Mouse (Mus musculus): Measurements from ENCODE around the gene 4931429L15Rik.

Gene 4931429L15Rik

GRCm38 (mm10) chr9:46259111-46259510 lies 60.7 kb downstream of the 4931429L15Rik start:
- DNase-seq (ENCODE audit: low read depth, low spot score): no peak

- no peak for DNase-seq (ENCODE audit: low read depth, low spot score)
These were observed 62.2 kb downstream of the 4931429L15Rik start for GRCm38 (mm10) chr9:46257546-46257945.

GRCm38 (mm10) chr9:46256658-46257385 lies 63.0 kb downstream of the 4931429L15Rik start:
- no peak for DNase-seq (ENCODE audit: low read depth, low spot score)

- no peak for DNase-seq (ENCODE audit: low read depth, low spot score)
These were observed 63.6 kb downstream of the 4931429L15Rik start for GRCm38 (mm10) chr9:46256177-46256576.

Measured in retina, postnatal 7 days (tissue).